Mouse (Mus musculus) testis, adult 2 months (tissue): Measurements from ENCODE around the gene Nkpd1.

Experiments
- CTCF ChIP-seq: fragments of 200-500 bp; IDR thresholded peaks from 2 replicates; pipeline ENCODE4 v1.5.1; 2012; ENCODE audit warnings: low read depth, mild to moderate bottlenecking, inconsistent platforms, low read length, moderate library complexity; ENCODE audit not compliant: control insufficient read depth, insufficient read depth, insufficient replicate concordance
- POLR2A ChIP-seq: fragments of 200-500 bp; IDR thresholded peaks from 2 replicates; pipeline ENCODE4 v1.6.1; 2012; ENCODE audit warnings: low read depth, mild to moderate bottlenecking, inconsistent platforms, low read length, moderate library complexity; ENCODE audit not compliant: control insufficient read depth

GRCm38 (mm10) chr7:19567426-19567825, 49.8 kb downstream of the Nkpd1 start:
- TF ChIP-seq CTCF: no peak
- no peak for TF ChIP-seq POLR2A
